Mouse (Mus musculus) neural tube, embryonic 11.5 days (tissue): ENCODE data around the gene Ak1. TPM values are rescaled to one million over a fixed set of nuclear protein-coding genes. Genes with fewer than 3 reads are reported as not detected.
A peak's percentile ranks its signal among the peaks of the same experiment; 100 is the strongest.

Experiments used
- ATAC-seq: fragments of 200-750 bp; cut with Nextera tagmentation; 2 replicates; pipeline ENCODE4 v1.8.0; 2017; ENCODE audit warnings: moderate number of reproducible peaks, mild to moderate bottlenecking, moderate TSS enrichment, moderate library complexity; ENCODE audit not compliant: insufficient read depth, low FRiP score, low TSS enrichment
- DNase-seq: peaks from one replicate; pipeline ENCODE4 v3.0.0-alpha.2; 2015; ENCODE audit warnings: low spot score
- H3K27ac ChIP-seq: fragments of 300-500 bp; sonication (generic); 2 replicates; pipeline ENCODE4 v1.5.1; 2014; ENCODE audit warnings: low read depth, mild to moderate bottlenecking, low read length
- H3K27me3 ChIP-seq: fragments of 300-500 bp; sonication (generic); 2 replicates; pipeline ENCODE4 v1.6.1; 2014; ENCODE audit warnings: mild to moderate bottlenecking, low read length, mixed read lengths; ENCODE audit not compliant: control insufficient read depth, insufficient read depth
- H3K36me3 ChIP-seq: fragments of 300-500 bp; sonication (generic); 2 replicates; pipeline ENCODE4 v1.6.1; 2014; ENCODE audit warnings: mild to moderate bottlenecking, low read length, moderate library complexity, mixed read lengths; ENCODE audit not compliant: control insufficient read depth, insufficient read depth
- H3K4me1 ChIP-seq: fragments of 300-500 bp; sonication (generic); 2 replicates; pipeline ENCODE4 v1.6.1; 2014; ENCODE audit warnings: low read length, mixed read lengths; ENCODE audit not compliant: control insufficient read depth, insufficient read depth
- H3K4me2 ChIP-seq: fragments of 300-500 bp; sonication (generic); 2 replicates; pipeline ENCODE4 v1.6.1; 2014; ENCODE audit warnings: low read depth, mild to moderate bottlenecking, moderate library complexity
- H3K4me3 ChIP-seq: fragments of 300-500 bp; sonication (generic); 2 replicates; pipeline ENCODE4 v1.5.1; 2014; ENCODE audit warnings: low read depth, low read length
- H3K9ac ChIP-seq: fragments of 300-500 bp; sonication (generic); 2 replicates; pipeline ENCODE4 v1.6.1; 2014; ENCODE audit warnings: mild to moderate bottlenecking, low read length
- H3K9me3 ChIP-seq: fragments of 300-500 bp; sonication (generic); 2 replicates; pipeline ENCODE4 v1.6.1; 2016; ENCODE audit warnings: low read length; ENCODE audit not compliant: control insufficient read depth
- WGBS: fragments of 180-500 bp; shearing (Covaris S2); extraction: QIAGEN DNeasy Blood & Tissue Kit; methylation state at CpG from one replicate; pipeline ENCODE4 v1.1.7; 2014; 5-methylcytosine and 5-hydroxymethylcytosine counted together
- polyA plus RNA-seq: library from polyadenylated mRNA; unstranded; fragments of >200 nt; fragmentation: Nextera tagmentation; extraction: Ambion mirVana; gene quantifications from 2 replicates; pipeline ENCODE4 v1.2.1, GENCODE M21; 2014

The Ak1 gene
- polyA plus RNA-seq, 1 experiment from 2014 or later, result 33.0 TPM

DNA sequence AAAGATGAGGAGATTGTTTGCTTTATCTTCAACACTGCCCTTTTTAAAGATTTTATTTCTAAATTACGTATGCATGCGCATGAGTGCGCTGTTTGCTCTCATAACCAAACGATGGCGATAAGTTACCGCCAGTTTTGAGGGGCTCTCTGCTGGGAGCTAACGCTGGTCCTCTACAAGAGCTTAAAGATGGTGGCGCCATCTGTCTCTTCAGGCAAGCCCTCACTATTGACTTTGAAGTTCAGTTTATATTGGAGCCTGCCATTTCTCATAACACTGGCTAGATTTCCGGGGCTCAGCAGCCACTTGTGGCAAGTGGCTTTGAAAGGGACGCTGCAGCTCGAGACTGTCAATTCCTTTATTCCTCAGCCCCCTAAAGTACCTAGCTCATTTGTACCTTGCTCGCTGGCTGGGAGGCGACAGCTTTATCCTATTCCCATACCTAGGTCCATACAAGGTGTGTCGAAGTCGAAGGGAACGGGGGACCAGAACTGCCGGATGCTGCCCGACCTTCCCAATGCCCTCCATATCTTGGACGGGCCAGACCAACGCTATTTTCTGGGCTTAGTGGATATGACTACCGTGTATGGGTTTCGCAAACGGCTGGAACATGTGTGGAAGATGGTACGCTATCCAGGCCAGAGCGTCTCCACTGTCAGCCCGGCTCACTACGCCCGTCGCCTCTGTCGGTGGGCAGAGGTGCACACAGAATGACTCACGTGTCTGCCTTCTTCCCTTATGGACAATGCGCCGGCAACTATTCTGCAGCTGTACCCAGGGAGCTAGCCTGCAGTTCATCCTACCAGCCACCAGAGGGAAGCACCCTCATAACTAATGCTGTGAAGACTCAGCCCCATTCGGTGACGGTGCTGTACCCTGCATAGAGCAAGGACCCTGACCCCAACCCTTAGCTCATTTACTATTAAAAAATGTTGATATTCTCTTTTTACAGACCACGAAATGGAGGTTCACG, 38.4 kb upstream of the Ak1 start:
- no peaks in the 10 kb centered on the region for H3K9me3 ChIP-seq
- H3K27ac ChIP-seq, result no peak overlapping the region
- peaks cover 12% of the 10 kb centered on the region; the same call in 1 of the 2 replicates for H3K27me3 ChIP-seq
- peak; percentile 79 for ATAC-seq
- no peaks in the 10 kb centered on the region for H3K36me3 ChIP-seq
- H3K4me1 ChIP-seq, result peaks cover 5% of the 10 kb centered on the region; the same call in 1 of the 2 replicates
- peak overlapping the region; percentile 21 for H3K4me3 ChIP-seq
- H3K9ac ChIP-seq, result peak overlapping the region; percentile 35; the same call in 1 of the 2 replicates
- H3K4me2 ChIP-seq, result peak overlapping the region; percentile 44
- 16% methylated on average over 37 of the region's 37 CpGs for WGBS
- peak; percentile 83 for DNase-seq

GRCm38 (mm10) chr2:32585149-32585714, 36.3 kb upstream of the Ak1 start:
- Histone ChIP-seq H3K36me3 (no peaks in the 10 kb centered on the region), H3K4me2 (no peak overlapping the region), H3K9me3 (no peaks in the 10 kb centered on the region), H3K9ac (no peak overlapping the region), H3K4me3 (no peak overlapping the region), H3K27me3 (no peaks in the 10 kb centered on the region), H3K4me1 (peaks cover 5% of the 10 kb centered on the region; the same call in 1 of the 2 replicates), H3K27ac (no peak overlapping the region)
- no peak for DNase-seq
- 83% methylated on average over 7 of the region's 7 CpGs for WGBS
- no peak for ATAC-seq

- under 1% methylated on average over 37 of the region's 38 CpGs for WGBS
- Histone ChIP-seq H3K4me2 (peak within 1 kb of the TSS; percentile 55), H3K4me3 (peak within 1 kb of the TSS; percentile 43), H3K27ac (0 out of 2 replicates have a peak within 1 kb of the TSS, but pooled peaks have one; percentile 6), H3K36me3 (no peaks in the 10 kb centered on the region), H3K9me3 (no peaks in the 10 kb centered on the region), H3K9ac (peak within 1 kb of the TSS; percentile 61), H3K27me3 (no peaks in the 10 kb centered on the region), H3K4me1 (peaks cover 5% of the 10 kb centered on the region; the same call in 1 of the 2 replicates)
- peak; percentile 95 for DNase-seq
- ATAC-seq, result peak; percentile 67
These were observed 34.6 kb upstream of the Ak1 start, which contains the start of gene St6galnac4 for GRCm38 (mm10) chr2:32586871-32587351. St6galnac4 (plus strand) TSS chr2:32587095.

GRCm38 (mm10) chr2:32587731-32588321, 33.7 kb upstream of the Ak1 start:
- Histone ChIP-seq H3K27ac (0 out of 2 replicates have a peak overlapping the region, but pooled peaks have one; percentile 4), H3K9me3 (no peaks in the 10 kb centered on the region), H3K4me3 (peak overlapping the region; percentile 43), H3K4me1 (peaks cover 5% of the 10 kb centered on the region; the same call in 1 of the 2 replicates), H3K9ac (peak overlapping the region; percentile 61), H3K4me2 (peak overlapping the region; percentile 55), H3K27me3 (no peaks in the 10 kb centered on the region), H3K36me3 (no peaks in the 10 kb centered on the region; the same call in 1 of the 2 replicates)
- WGBS, result 42% methylated on average over 9 of the region's 9 CpGs
- ATAC-seq (no peak), DNase-seq (no peak)

DNA sequence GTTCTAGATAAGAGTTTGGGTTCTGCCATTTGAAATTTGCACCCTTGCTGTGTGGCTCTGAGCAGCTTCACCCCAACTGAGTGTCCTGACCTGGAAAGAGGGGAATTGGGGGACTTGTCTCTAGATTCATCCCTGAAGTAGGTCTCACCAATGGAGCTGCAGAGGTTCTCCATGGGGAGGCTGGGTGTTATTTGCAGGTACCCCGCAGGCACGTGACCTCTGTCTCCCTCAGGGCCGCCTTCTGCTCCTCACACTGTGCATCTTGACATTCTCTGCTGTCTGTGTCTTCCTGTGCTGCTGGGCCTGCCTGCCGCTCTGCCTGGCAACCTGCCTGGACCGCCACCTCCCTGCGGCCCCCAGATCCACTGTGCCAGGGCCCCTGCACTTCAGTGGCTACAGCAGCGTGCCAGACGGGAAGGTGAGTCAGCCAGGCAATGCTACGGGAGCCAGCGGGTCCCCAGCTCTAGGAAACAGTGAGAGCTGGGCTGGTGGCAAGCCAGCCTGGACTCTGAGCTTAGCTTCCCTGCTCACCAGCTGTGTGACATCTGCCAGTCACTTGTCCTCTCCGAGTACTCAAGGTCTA, 32.3 kb upstream of the Ak1 start:
- Histone ChIP-seq H3K9me3 (no peaks in the 10 kb centered on the region), H3K9ac (no peak overlapping the region), H3K27me3 (no peaks in the 10 kb centered on the region), H3K4me3 (no peak overlapping the region), H3K4me2 (no peak overlapping the region), H3K4me1 (peaks cover 5% of the 10 kb centered on the region; the same call in 1 of the 2 replicates), H3K36me3 (no peaks in the 10 kb centered on the region; the same call in 1 of the 2 replicates), H3K27ac (no peak overlapping the region)
- WGBS, result 80% methylated on average over 11 of the region's 11 CpGs
- DNase-seq, result no peak
- ATAC-seq, result no peak

DNA sequence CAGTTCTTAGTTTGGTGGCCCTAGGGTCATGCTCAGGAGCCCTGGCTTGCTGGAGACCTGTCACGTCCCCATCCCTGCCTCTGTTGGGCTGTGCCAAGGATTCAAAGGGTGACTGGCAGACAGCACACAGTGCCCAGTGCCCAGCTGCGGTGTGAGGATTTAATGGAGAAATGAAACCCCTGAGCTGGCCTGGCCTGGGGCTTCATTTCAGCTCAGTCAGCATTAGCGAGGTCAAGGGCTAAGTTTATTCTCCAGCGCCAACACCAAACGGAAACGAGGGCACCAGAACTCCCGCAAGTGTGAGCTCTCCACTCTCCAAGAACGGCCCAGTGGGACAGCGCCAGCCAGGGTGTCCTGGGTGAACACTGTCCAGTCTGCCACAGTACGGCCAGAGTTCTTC, 31.3 kb upstream of the Ak1 start:
- H3K9me3 ChIP-seq, result no peaks in the 10 kb centered on the region
- peaks cover 5% of the 10 kb centered on the region; the same call in 1 of the 2 replicates for H3K4me1 ChIP-seq
- H3K4me3 ChIP-seq, result no peak overlapping the region
- no peak overlapping the region for H3K27ac ChIP-seq
- no peaks in the 10 kb centered on the region; the same call in 1 of the 2 replicates for H3K36me3 ChIP-seq
- no peak overlapping the region for H3K9ac ChIP-seq
- no peak overlapping the region for H3K4me2 ChIP-seq
- ATAC-seq (no peak), DNase-seq (no peak)
- no peaks in the 10 kb centered on the region for H3K27me3 ChIP-seq
- WGBS, result 85% methylated on average over 10 of the region's 10 CpGs

GRCm38 (mm10) chr2:32591249-32591648, 30.3 kb upstream of the Ak1 start:
- H3K4me1 ChIP-seq, result peaks cover 5% of the 10 kb centered on the region; the same call in 1 of the 2 replicates
- no peak overlapping the region for H3K4me2 ChIP-seq
- DNase-seq (no peak), ATAC-seq (no peak)
- H3K4me3 ChIP-seq, result no peak overlapping the region
- no peaks in the 10 kb centered on the region; the same call in 1 of the 2 replicates for H3K36me3 ChIP-seq
- no peaks in the 10 kb centered on the region for H3K9me3 ChIP-seq
- H3K27ac ChIP-seq, result no peak overlapping the region
- 79% methylated on average over 6 of the region's 6 CpGs for WGBS
- no peak overlapping the region for H3K9ac ChIP-seq
- H3K27me3 ChIP-seq, result no peaks in the 10 kb centered on the region

DNA sequence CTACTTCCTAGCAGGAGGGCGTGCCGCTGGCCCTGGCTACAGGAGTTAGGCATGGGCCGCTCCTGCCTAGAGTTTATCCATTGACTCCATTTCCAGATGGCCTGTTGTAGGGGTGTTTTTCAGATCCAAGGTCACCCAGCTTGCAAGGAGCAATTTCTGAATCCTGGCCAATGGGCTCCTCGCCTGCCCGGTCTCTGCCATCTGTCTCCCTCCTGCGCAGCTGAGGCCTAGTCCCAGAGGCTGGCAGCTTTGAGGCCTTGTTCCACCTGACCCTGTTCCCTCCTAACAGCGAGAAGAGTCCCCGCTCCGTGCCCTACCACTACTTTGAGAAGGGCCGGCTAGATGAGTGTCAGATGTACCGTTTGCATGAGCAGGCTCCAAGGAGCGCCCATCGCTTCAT, 24.8 kb upstream of the Ak1 start:
- 90% methylated on average over 13 of the region's 13 CpGs for WGBS
- H3K27ac ChIP-seq, result no peak overlapping the region

More for the DNA sequence above, 24.8 kb upstream of the Ak1 start:
- no peaks in the 10 kb centered on the region for H3K4me1 ChIP-seq
- no peaks in the 10 kb centered on the region; the same call in 1 of the 2 replicates for H3K36me3 ChIP-seq
- DNase-seq, result no peak
- no peak overlapping the region for H3K4me3 ChIP-seq
- H3K9me3 ChIP-seq, result no peaks in the 10 kb centered on the region
- no peak overlapping the region for H3K4me2 ChIP-seq
- no peak for ATAC-seq
- H3K27me3 ChIP-seq, result no peaks in the 10 kb centered on the region
- H3K9ac ChIP-seq, result no peak overlapping the region
